Mouse (Mus musculus) ES-Bruce4 (cell line): Measurements from ENCODE around the gene Xaf1.

Experiments
- CTCF ChIP-seq: IDR thresholded peaks from one replicate; pipeline ENCODE4 v1.8.1; 2011; ENCODE audit warnings: low read depth, low read length
- EP300 ChIP-seq: IDR thresholded peaks from 2 replicates; pipeline ENCODE4 v1.6.1; 2011; ENCODE audit warnings: low read depth, low read length; ENCODE audit not compliant: insufficient read depth
- POLR2A ChIP-seq: IDR thresholded peaks from one replicate; pipeline ENCODE4 v1.8.1; 2011; ENCODE audit warnings: low read length; ENCODE audit not compliant: insufficient read depth

DNA sequence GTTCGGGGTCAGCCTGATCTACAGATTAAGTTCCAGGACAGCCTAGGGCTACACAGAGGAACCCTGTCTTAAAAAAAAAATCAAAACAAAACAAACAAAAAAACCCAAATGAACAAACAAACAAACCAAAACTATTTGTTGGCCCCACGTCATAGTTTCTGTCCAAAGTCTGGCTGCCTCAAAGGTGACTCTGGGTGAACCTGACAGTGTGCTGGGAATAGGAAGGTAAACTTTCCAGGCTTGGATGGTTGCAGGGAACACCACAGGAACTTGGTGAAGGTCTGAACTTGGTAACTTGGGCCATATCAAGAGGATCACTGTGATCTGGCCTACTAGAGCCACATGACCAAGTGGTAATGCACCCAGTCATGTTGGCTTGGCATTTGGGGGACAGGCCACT lies 45.0 kb upstream of the Xaf1 start:
- no peak for TF ChIP-seq CTCF
- no peak for TF ChIP-seq POLR2A
- no peak for TF ChIP-seq EP300
